Mouse (Mus musculus): Measurements from ENCODE around the gene Zfp961. TPM values are rescaled to one million over a fixed set of nuclear protein-coding genes. Genes with fewer than 3 reads are reported as not detected.
"Not testable (repeated sequence)": the region's sequence is repeated elsewhere in the genome, so short reads cannot be mapped to it uniquely, and the experiment has no call there.

Gene Zfp961
- total RNA-seq, 2 experiments from 2014 or later, result 7.0 TPM

- intact Hi-C loops (cut with DNase I), result no loop called here
- peak; percentile 10 to 18 for DNase-seq
Observed at GRCm38 (mm10) chr8:72009473-72009872, 58.6 kb downstream of the Zfp961 start, which contains the start of gene Cyp4f18. TSS of gene Cyp4f18 (minus strand) at chr8:72009626.

GRCm38 (mm10) chr8:72013506-72014228 lies 62.8 kb downstream of the Zfp961 start:
- peak in 1 of 2 experiments; percentile 38 for DNase-seq
- intact Hi-C loops (cut with DNase I), result not testable (repeated sequence)

DNA sequence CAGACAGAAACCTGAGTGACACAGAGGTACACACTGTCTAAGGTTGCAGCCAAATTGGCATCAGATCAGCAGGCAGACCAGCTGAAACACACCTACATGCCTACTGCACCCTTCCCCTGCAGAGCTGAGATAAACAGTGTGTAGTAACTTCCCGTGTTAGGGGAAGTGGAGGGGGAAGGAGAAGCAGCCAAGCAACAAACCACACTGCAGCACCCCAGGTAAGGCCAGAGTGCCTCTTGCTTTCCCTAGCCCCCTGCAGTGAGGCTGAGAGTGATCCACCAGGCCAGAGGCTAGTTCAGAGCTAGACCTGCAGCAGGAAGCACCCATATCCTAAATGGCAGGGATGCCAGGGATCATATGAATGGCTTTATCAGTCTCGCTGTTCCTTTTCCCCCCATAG lies 66.5 kb downstream of the Zfp961 start:
- intact Hi-C loops (cut with DNase I), result not testable (repeated sequence)

GRCm38 (mm10) chr8:72018141-72018540 lies 67.3 kb downstream of the Zfp961 start:
- DNase-seq, result peak in 1 of 2 experiments; percentile 31
- intact Hi-C loops (cut with DNase I), result no loop called here

More for the DNA sequence above, 66.5 kb downstream of the Zfp961 start:
- not testable (repeated sequence) for DNase-seq

DNA sequence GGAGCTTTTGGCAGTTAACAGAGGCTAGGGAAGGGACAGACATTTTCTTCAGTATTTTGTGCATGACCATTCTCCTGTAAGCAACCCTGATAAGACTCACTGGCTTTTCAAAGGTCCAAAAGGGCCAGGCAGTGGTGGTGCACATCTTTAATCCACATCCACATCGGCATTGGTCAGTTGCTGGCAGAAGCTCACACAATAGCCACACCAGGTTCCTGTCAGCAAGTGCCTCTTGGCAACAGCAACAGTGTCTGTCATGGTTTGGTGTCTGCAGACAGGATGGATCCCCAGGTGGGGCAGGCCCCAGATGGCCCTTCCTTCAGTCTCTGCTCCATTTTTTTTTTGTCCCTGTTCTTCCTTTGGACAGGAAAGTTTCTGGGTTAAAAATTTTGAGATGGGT lies 68.2 kb downstream of the Zfp961 start:
- DNase-seq; intact Hi-C loops (cut with DNase I): not testable (repeated sequence)

- DNase-seq, result no peak
- intact Hi-C loops (cut with DNase I), result loop anchor here (5.0 kb wide), 1 partner anchor 113 kb away; the partner anchor contains the start of genes Zfp617 and Zfp882
Observed at GRCm38 (mm10) chr8:72019816-72020215, 69.0 kb downstream of the Zfp961 start.

- peak; percentile 47 to 67 for DNase-seq
- intact Hi-C loops (cut with DNase I), result loop anchor here (5.0 kb wide), 1 partner anchor 118 kb away; the partner anchor contains the start of genes Zfp617 and Zfp882
Observed at GRCm38 (mm10) chr8:72024886-72025285, 74.0 kb downstream of the Zfp961 start.

- intact Hi-C loops (cut with DNase I), result not testable (repeated sequence)
- DNase-seq, result peak; percentile 46 to 66
Observed at GRCm38 (mm10) chr8:72032926-72033325, 82.1 kb downstream of the Zfp961 start.

DNA sequence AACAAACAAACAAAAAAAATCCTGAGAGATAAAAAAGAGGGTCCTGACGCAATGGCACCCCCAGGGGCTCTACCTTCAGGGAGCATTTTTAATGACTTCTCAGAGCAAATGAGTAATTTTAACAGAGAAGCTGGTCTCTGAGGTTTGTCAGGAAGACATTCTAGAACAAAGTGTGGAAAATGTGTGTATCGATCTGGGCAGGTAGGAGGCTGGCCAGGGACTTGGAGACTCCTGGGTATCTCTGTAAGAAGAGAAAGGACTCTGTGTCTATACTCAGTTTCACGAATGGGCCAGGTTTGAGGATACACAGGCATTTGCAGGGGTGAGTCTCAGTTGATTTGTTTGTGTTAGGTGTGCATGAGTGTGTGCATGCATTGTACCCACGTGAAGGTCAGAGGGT lies 90.1 kb downstream of the Zfp961 start, which contains the start of gene Olfr372:
Gene Olfr372 (plus strand): TSS at position 301 of the 400 bp plus-strand sequence.
- intact Hi-C loops (cut with DNase I), result loop anchor here (2.0 kb wide), 1 partner anchor 44 kb away; no protein-coding TSS in a partner anchor
- DNase-seq, result not testable (repeated sequence)

- no peak for DNase-seq
- intact Hi-C loops (cut with DNase I), result no loop called here
Observed at GRCm38 (mm10) chr8:72042493-72042892, 91.7 kb downstream of the Zfp961 start.

Other genes with a start within 250 kb of the Zfp961 start
- gene B3gnt3, start 249.2 kb upstream of the Zfp961 start, total RNA-seq (2021), result 1 to 10 TPM; 6.5 to 7.5 TPM
- 1 to 10 TPM in 1 of 2 experiments, under 1 TPM in 1; 0.56 to 1.2 TPM for gene Fcho1, start 225.3 kb upstream of the Zfp961 start, total RNA-seq (2021)
- gene Zfp709, start 69.0 kb upstream of the Zfp961 start, total RNA-seq (2021), result 1 to 10 TPM; 6.2 to 6.9 TPM
- 1 to 10 TPM; 2.4 to 5.5 TPM for gene Zfp882, start 42.4 kb upstream of the Zfp961 start, total RNA-seq (2021)
- gene Zfp617, start 42.4 kb upstream of the Zfp961 start, total RNA-seq (2021), result 10 to 100 TPM; 25.1 to 25.2 TPM
- gene Cyp4f18, start 58.6 kb downstream of the Zfp961 start, total RNA-seq (2021), result 1 to 10 TPM in 1 of 2 experiments, under 1 TPM in 1; 0.67 to 1.6 TPM
- not detected for gene Olfr372, start 90.2 kb downstream of the Zfp961 start, total RNA-seq (2021)
- gene Olfr373, start 132.1 kb downstream of the Zfp961 start, total RNA-seq (2021), result not detected
- gene Olfr374, start 156.0 kb downstream of the Zfp961 start, total RNA-seq (2021), result not detected
- gene Tpm4, start 183.9 kb downstream of the Zfp961 start, total RNA-seq (2021), result 10 to 100 TPM; 86.3 to 97.2 TPM
- 10 to 100 TPM; 18.6 to 26.0 TPM for gene Rab8a, start 210.2 kb downstream of the Zfp961 start, total RNA-seq (2021)
- gene Hsh2d, start 238.6 kb downstream of the Zfp961 start, total RNA-seq (2021), result not detected